Mouse (Mus musculus): ENCODE results near the gene Epm2aip1. TPM values are rescaled to one million over a fixed set of nuclear protein-coding genes. Genes with fewer than 3 reads are reported as not detected.

Gene Epm2aip1
- polyA plus RNA-seq, 1 experiment = 20.2 TPM

DNA sequence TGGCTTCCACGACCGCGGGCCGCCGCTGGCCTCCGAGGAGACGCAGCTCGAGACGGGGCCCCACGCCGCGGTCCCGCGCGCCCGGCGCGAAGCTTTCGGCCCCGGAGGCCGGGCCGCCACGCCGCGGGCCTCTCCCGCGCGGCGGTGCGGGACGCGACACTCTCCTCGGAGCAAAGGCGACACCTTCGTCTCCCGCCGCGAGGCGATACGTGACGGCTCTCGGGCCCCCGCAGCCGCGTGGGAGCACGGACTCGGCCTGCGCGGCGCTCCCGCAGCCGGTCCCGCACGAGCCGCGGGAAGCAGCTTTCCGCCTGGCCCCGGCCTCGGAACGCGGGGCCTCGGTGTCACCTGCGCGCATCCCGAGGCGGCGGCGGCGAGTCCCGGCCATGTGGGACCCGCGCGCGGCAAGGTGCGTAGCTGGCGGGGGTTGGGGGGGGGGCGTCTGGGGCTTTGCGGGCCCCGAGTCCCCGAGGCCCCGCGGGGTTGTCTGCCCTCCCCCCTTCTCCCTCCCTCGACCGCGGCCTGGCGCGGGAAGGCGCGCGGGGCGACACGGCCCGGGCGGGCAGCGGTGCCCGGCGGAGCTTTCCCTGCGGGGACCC lies 40.2 kb downstream of the Epm2aip1 start:
- no peaks in the 10 kb centered on the region for H3K4me1 ChIP-seq (ENCODE audit: control insufficient read depth, insufficient read depth, low read length)
- no peaks in the 10 kb centered on the region for H3K36me3 ChIP-seq (ENCODE audit: control insufficient read depth, insufficient read depth, low read length, poor library complexity, severe bottlenecking)
- peaks cover 6% of the 10 kb centered on the region for H3K9me3 ChIP-seq (replicated peaks; ENCODE audit: control insufficient read depth, insufficient read depth, low read length, poor library complexity, severe bottlenecking)
- peak overlapping the region; percentile 56 for H3K4me3 ChIP-seq (ENCODE audit: low read depth, low read length)
- no peak overlapping the region for H3K27ac ChIP-seq (ENCODE audit: insufficient read depth, low read length)
- H3K9ac ChIP-seq (ENCODE audit: low read depth, poor library complexity, severe bottlenecking) = peak overlapping the region; percentile 73
- TF ChIP-seq POLR2A (IDR thresholded peaks at IDR 0.05; ENCODE audit: insufficient read depth, low read length) (no peak), EP300 (IDR thresholded peaks at IDR 0.05; ENCODE audit: insufficient read depth, low read depth, low read length) (no peak), CTCF (IDR thresholded peaks at IDR 0.05; ENCODE audit: low read depth, low read length) (no peak)
- H3K27me3 ChIP-seq (ENCODE audit: control insufficient read depth, insufficient read depth, low read length, poor library complexity, severe bottlenecking) = peaks cover 22% of the 10 kb centered on the region

DNA sequence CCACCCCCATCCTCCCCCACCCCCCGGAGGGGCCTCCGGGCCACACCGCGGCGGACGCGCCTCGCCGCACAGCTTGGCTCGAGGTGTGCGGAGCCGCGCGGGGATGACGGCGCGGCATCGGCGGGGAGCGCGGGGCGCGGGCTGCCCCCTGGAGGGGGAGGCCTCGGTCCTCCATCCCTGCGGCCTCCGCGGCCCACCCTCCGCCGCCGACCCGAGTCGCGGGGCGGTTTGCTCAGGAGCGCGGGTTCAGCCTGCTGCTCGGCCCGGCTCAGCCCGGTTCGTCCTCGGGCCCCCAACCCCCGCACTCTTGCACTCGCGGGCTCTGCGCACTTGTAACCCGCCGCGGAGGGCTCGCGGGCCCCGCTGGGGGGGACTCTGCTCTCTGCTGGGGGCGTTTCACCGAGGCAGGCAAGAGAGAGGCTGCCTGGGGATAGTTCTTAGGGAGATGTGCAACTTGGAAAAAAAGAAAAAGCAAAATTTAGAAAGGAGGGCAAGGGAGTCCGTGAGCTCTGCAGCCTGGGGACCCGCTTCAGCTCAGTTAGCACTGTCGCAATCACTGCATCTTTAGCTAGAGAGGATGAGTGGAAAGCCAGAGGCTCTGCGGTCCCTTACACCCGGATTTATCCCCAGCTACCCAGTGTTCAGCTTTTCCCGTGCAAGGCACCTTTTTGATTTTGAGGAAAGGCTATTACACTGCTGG lies 40.9 kb downstream of the Epm2aip1 start:
- Histone ChIP-seq H3K4me1 (ENCODE audit: control insufficient read depth, insufficient read depth, low read length) (no peaks in the 10 kb centered on the region), H3K27me3 (ENCODE audit: control insufficient read depth, insufficient read depth, low read length, poor library complexity, severe bottlenecking) (peaks cover 22% of the 10 kb centered on the region), H3K9ac (ENCODE audit: low read depth, poor library complexity, severe bottlenecking) (peak overlapping the region; percentile 73), H3K27ac (ENCODE audit: insufficient read depth, low read length) (no peak overlapping the region), H3K4me3 (ENCODE audit: low read depth, low read length) (peak overlapping the region; percentile 46), H3K9me3 (replicated peaks; ENCODE audit: control insufficient read depth, insufficient read depth, low read length, poor library complexity, severe bottlenecking) (peaks cover 6% of the 10 kb centered on the region), H3K36me3 (ENCODE audit: control insufficient read depth, insufficient read depth, low read length, poor library complexity, severe bottlenecking) (no peaks in the 10 kb centered on the region)
- TF ChIP-seq CTCF (IDR thresholded peaks at IDR 0.05; ENCODE audit: low read depth, low read length) = no peak
- TF ChIP-seq EP300 (IDR thresholded peaks at IDR 0.05; ENCODE audit: insufficient read depth, low read depth, low read length) = no peak
- TF ChIP-seq POLR2A (IDR thresholded peaks at IDR 0.05; ENCODE audit: insufficient read depth, low read length) = no peak

DNA sequence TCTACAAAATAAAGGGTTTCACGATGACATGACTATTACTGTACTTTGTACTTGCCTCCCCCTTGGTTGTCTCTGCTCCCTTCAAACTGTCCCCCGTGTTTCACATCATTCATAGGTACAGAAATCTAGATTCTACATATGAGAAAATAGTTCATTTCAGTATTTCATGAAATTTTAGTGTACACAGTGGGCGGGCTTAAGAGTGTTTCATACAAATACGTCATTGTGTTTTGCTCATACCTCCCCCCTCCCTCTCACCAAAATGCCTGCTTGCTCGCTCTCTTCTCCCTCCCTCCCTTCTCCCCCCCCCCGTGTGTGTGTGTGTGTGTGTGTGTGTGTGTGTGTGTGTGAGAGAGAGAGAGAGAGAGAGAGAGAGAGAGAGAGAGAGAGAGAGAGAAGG lies 41.6 kb downstream of the Epm2aip1 start:
- Histone ChIP-seq H3K27me3 (ENCODE audit: control insufficient read depth, insufficient read depth, low read length, poor library complexity, severe bottlenecking) (peaks cover 22% of the 10 kb centered on the region), H3K9ac (ENCODE audit: low read depth, poor library complexity, severe bottlenecking) (no peak overlapping the region)

DNA sequence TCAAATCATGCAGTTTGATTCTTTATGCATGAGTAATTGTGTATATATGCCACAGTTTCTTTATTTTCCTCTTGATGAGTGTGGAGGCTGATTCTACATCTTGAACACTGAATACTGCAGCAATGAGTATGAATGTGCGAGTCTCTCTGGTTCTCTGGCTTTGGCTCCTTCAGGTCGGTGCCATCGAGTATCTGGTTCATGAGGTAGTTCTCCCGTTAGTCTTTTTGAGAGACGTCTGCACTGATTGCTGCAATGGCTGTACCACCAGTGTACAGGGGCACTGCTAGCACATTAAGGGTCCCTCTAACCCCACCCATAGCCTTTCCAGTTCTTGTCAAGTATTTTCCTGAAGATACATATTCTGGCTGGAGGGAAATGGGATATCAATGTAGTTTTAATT lies 42.1 kb downstream of the Epm2aip1 start:
- peaks cover 6% of the 10 kb centered on the region for H3K9me3 ChIP-seq (replicated peaks; ENCODE audit: control insufficient read depth, insufficient read depth, low read length, poor library complexity, severe bottlenecking)
- no peak overlapping the region for H3K27ac ChIP-seq (ENCODE audit: insufficient read depth, low read length)
- peaks cover 22% of the 10 kb centered on the region for H3K27me3 ChIP-seq (ENCODE audit: control insufficient read depth, insufficient read depth, low read length, poor library complexity, severe bottlenecking)

More for the DNA sequence above, 41.6 kb downstream of the Epm2aip1 start:
- TF ChIP-seq POLR2A (IDR thresholded peaks at IDR 0.05; ENCODE audit: insufficient read depth, low read length) (no peak), EP300 (IDR thresholded peaks at IDR 0.05; ENCODE audit: insufficient read depth, low read depth, low read length) (no peak), CTCF (IDR thresholded peaks at IDR 0.05; ENCODE audit: low read depth, low read length) (no peak)
- peaks cover 6% of the 10 kb centered on the region for H3K9me3 ChIP-seq (replicated peaks; ENCODE audit: control insufficient read depth, insufficient read depth, low read length, poor library complexity, severe bottlenecking)
- no peak overlapping the region for H3K27ac ChIP-seq (ENCODE audit: insufficient read depth, low read length)
- H3K36me3 ChIP-seq (ENCODE audit: control insufficient read depth, insufficient read depth, low read length, poor library complexity, severe bottlenecking) = no peaks in the 10 kb centered on the region
- no peaks in the 10 kb centered on the region for H3K4me1 ChIP-seq (ENCODE audit: control insufficient read depth, insufficient read depth, low read length)
- H3K4me3 ChIP-seq (ENCODE audit: low read depth, low read length) = no peak overlapping the region

DNA sequence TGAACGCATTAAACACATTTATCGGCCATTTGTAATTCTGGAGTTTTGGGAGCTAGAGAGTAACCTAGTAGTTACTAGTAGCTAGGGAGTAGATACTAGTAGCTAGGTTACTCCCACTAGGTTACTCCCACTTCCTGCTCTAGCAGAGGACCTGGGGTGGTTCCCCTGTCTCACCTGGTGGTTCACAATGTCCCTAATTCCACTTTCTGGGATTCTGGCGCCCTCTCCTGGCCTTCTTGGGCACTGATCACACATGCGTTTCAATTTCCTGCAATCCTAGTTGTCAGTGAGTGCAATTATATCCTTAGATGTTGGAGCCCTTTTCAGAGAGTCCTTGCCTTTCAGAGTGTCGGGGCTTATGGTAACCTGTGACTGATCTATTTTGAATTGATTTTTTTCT lies 42.5 kb downstream of the Epm2aip1 start:
- TF ChIP-seq CTCF (IDR thresholded peaks at IDR 0.05; ENCODE audit: low read depth, low read length) = peak; percentile 86
- no peak for TF ChIP-seq EP300 (IDR thresholded peaks at IDR 0.05; ENCODE audit: insufficient read depth, low read depth, low read length)
- no peak for TF ChIP-seq POLR2A (IDR thresholded peaks at IDR 0.05; ENCODE audit: insufficient read depth, low read length)
- no peak overlapping the region for H3K9ac ChIP-seq (ENCODE audit: low read depth, poor library complexity, severe bottlenecking)
- H3K4me1 ChIP-seq (ENCODE audit: control insufficient read depth, insufficient read depth, low read length) = no peaks in the 10 kb centered on the region
- H3K36me3 ChIP-seq (ENCODE audit: control insufficient read depth, insufficient read depth, low read length, poor library complexity, severe bottlenecking) = no peaks in the 10 kb centered on the region
- H3K27me3 ChIP-seq (ENCODE audit: control insufficient read depth, insufficient read depth, low read length, poor library complexity, severe bottlenecking) = peaks cover 22% of the 10 kb centered on the region
- H3K27ac ChIP-seq (ENCODE audit: insufficient read depth, low read length) = no peak overlapping the region
- H3K9me3 ChIP-seq (replicated peaks; ENCODE audit: control insufficient read depth, insufficient read depth, low read length, poor library complexity, severe bottlenecking) = peaks cover 6% of the 10 kb centered on the region
- H3K4me3 ChIP-seq (ENCODE audit: low read depth, low read length) = no peak overlapping the region

More for the DNA sequence above, 42.1 kb downstream of the Epm2aip1 start:
- H3K9ac ChIP-seq (ENCODE audit: low read depth, poor library complexity, severe bottlenecking) = no peak overlapping the region
- H3K4me3 ChIP-seq (ENCODE audit: low read depth, low read length) = no peak overlapping the region
- no peaks in the 10 kb centered on the region for H3K4me1 ChIP-seq (ENCODE audit: control insufficient read depth, insufficient read depth, low read length)
- no peaks in the 10 kb centered on the region for H3K36me3 ChIP-seq (ENCODE audit: control insufficient read depth, insufficient read depth, low read length, poor library complexity, severe bottlenecking)
- no peak for TF ChIP-seq EP300 (IDR thresholded peaks at IDR 0.05; ENCODE audit: insufficient read depth, low read depth, low read length)

DNA sequence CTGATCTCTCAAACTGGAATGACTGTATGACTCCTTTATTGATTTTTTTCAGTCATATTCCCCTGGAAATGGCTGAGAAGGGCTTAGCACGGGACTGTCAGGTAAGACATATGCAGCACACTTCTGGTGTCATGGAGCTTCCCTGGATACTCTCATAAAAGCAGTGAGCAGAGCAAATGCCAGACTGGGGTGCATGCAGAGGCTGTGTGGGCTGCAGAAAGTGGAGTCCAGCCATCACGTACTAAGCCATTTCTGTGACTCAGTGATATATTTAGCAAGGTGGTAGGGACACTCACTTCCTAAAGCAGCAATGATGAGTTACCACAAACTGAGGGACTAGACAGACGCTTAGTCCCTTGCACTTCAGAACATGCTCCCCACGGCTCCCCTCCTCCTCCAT lies 49.2 kb downstream of the Epm2aip1 start:
- no peak overlapping the region for H3K4me3 ChIP-seq (ENCODE audit: low read depth, low read length)
- no peak overlapping the region for H3K27ac ChIP-seq (ENCODE audit: insufficient read depth, low read length)
- H3K9me3 ChIP-seq (replicated peaks; ENCODE audit: control insufficient read depth, insufficient read depth, low read length, poor library complexity, severe bottlenecking) = no peaks in the 10 kb centered on the region
- no peaks in the 10 kb centered on the region for H3K4me1 ChIP-seq (ENCODE audit: control insufficient read depth, insufficient read depth, low read length)
- TF ChIP-seq POLR2A (IDR thresholded peaks at IDR 0.05; ENCODE audit: insufficient read depth, low read length) = no peak
- no peak for TF ChIP-seq CTCF (IDR thresholded peaks at IDR 0.05; ENCODE audit: low read depth, low read length)
- no peak for TF ChIP-seq EP300 (IDR thresholded peaks at IDR 0.05; ENCODE audit: insufficient read depth, low read depth, low read length)
- H3K27me3 ChIP-seq (ENCODE audit: control insufficient read depth, insufficient read depth, low read length, poor library complexity, severe bottlenecking) = no peaks in the 10 kb centered on the region
- H3K9ac ChIP-seq (ENCODE audit: low read depth, poor library complexity, severe bottlenecking) = no peak overlapping the region
- no peaks in the 10 kb centered on the region for H3K36me3 ChIP-seq (ENCODE audit: control insufficient read depth, insufficient read depth, low read length, poor library complexity, severe bottlenecking)

Data from ES-Bruce4 (cell line).